Mouse (Mus musculus) MEL (cell line): ENCODE measurements at regions not wholly inside any gene's neighbourhood (a gene's known extent, or its start where the extent isn't known, plus 50 kb on each side); places are given as distances from the start of the nearest gene placed in this dataset.

Experiments
- CTCF ChIP-seq, 3 experiments: IDR thresholded peaks in 2 of 3; conservative IDR thresholded peaks in 1 of 3; 2 replicates each; pipeline ENCODE4 v1.5.1; 2011 to 2012; ENCODE audit warnings: low read length in 3 of 3, low read depth in 2 of 3, mild to moderate bottlenecking in 2 of 3, improper control_type of control experiment in 1 of 3, inconsistent platforms in 1 of 3, mixed read lengths in 1 of 3, moderate library complexity in 1 of 3; ENCODE audit not compliant: control insufficient read depth in 1 of 3, insufficient read depth in 1 of 3, poor library complexity in 1 of 3, severe bottlenecking in 1 of 3
- EP300 ChIP-seq, 2 experiments: IDR thresholded peaks; 2 replicates each; pipeline ENCODE4 v1.6.1; 2011; ENCODE audit warnings: improper control_type of control experiment in 2 of 2, low read length in 2 of 2, low read depth in 1 of 2, mild to moderate bottlenecking in 1 of 2
- GATA1 ChIP-seq: IDR thresholded peaks from 2 replicates; pipeline ENCODE4 v1.6.1; 2011; ENCODE audit warnings: low read depth, low read length, improper control_type of control experiment
- MAFK ChIP-seq: IDR thresholded peaks from 2 replicates; pipeline ENCODE4 v1.6.1; 2011; ENCODE audit warnings: low read depth, mild to moderate bottlenecking, low read length, improper control_type of control experiment, borderline replicate concordance
- MAX ChIP-seq: IDR thresholded peaks from 2 replicates; pipeline ENCODE4 v1.6.1; 2011; ENCODE audit warnings: low read length, improper control_type of control experiment
- POLR2A ChIP-seq, 2 experiments: IDR thresholded peaks; 2 replicates each; pipeline ENCODE4 v1.6.1; 2011 to 2012; ENCODE audit warnings: low read length in 2 of 2, mild to moderate bottlenecking in 2 of 2, control low read depth in 1 of 2, improper control_type of control experiment in 1 of 2, low read depth in 1 of 2, moderate library complexity in 1 of 2; ENCODE audit not compliant: control insufficient read depth in 1 of 2, insufficient read depth in 1 of 2, poor library complexity in 1 of 2
- USF1 ChIP-seq: IDR thresholded peaks from 2 replicates; pipeline ENCODE4 v1.6.1; 2014; ENCODE audit warnings: low read depth, mild to moderate bottlenecking, inconsistent platforms, low read length, improper control_type of control experiment, moderate library complexity

GRCm38 (mm10) chr8:26432161-26432919 lies 313.0 kb downstream of the Gm45692 start:
- TF ChIP-seq EP300 (IDR thresholded peaks at IDR 0.05; ENCODE audit: low read depth in 1 of 2, low read length in 2 of 2) (no peak), MAFK (no peak), POLR2A (IDR thresholded peaks at IDR 0.05; ENCODE audit: control insufficient read depth in 1 of 2, insufficient read depth in 1 of 2, low read depth in 1 of 2, low read length in 2 of 2, poor library complexity in 1 of 2) (no peak), GATA1 (no peak), MAX (no peak), USF1 (no peak), CTCF (IDR thresholded peaks at IDR 0.05 in 2 of 3, conservative IDR thresholded peaks at IDR 0.05 in 1 of 3; ENCODE audit: control insufficient read depth in 1 of 3, insufficient read depth in 1 of 3, low read depth in 2 of 3, low read length in 3 of 3, poor library complexity in 1 of 3, severe bottlenecking in 1 of 3) (no peak)
